Comparison of ENCODE assay signal across 20 mouse cellular contexts in genomic region chr8:72212751-72213150, GRCm38 (mm10). TPM values are rescaled to one million over a fixed set of nuclear protein-coding genes. Genes with fewer than 3 reads are reported as not detected.
"Had no signal": no experiment of that assay in that cellular context is flagged by ENCODE, and none has a peak within 500 bp of the region (broad histone marks: within the 10 kb centered on the region; RNA-seq: fewer than 3 reads in every experiment).

Gene Cib3, minus strand, starts transcription at chr8:72212837.

- H3K27ac ChIP-seq: limb, embryonic 12.5 days; liver, embryonic 13.5 days; lung, embryonic 15.5 days; macrophage; midbrain, embryonic 15.5 days; neural tube, embryonic 12.5 days; stomach, postnatal 0 days had no signal

- DNase-seq: kidney, adult 8-10 months; kidney, postnatal 25 days; liver; liver, embryonic 13.5 days; liver, postnatal 0 days; lung, postnatal 14 days; retina, postnatal 1 day; thymus, postnatal 4 days had no signal

- H3K9me3 ChIP-seq: limb, embryonic 12.5 days; liver, embryonic 13.5 days; lung, embryonic 15.5 days; megakaryocyte, embryonic 14.5 days; midbrain, embryonic 15.5 days; neural tube, embryonic 12.5 days had no signal

- H3K4me3 ChIP-seq: limb, embryonic 12.5 days; liver, embryonic 13.5 days; lung, embryonic 15.5 days; megakaryocyte, embryonic 14.5 days; midbrain, embryonic 15.5 days; neural tube, embryonic 12.5 days had no signal

- H3K27me3 ChIP-seq: liver, embryonic 13.5 days had no signal

- H3K4me1 ChIP-seq: limb, embryonic 12.5 days; lung, embryonic 15.5 days; midbrain, embryonic 15.5 days; neural tube, embryonic 12.5 days had no signal

- H3K36me3 ChIP-seq: limb, embryonic 12.5 days; liver, embryonic 13.5 days; lung, embryonic 15.5 days; midbrain, embryonic 15.5 days; neural tube, embryonic 12.5 days had no signal

- H3K9ac ChIP-seq: limb, embryonic 12.5 days; liver, embryonic 13.5 days; liver, postnatal 0 days; lung, embryonic 15.5 days; midbrain, embryonic 15.5 days; neural tube, embryonic 12.5 days had no signal

- ATAC-seq: inflammation-experienced regulatory T-cells, adult 6 months; intestine, postnatal 0 days; liver, postnatal 0 days; midbrain, embryonic 15.5 days had no signal

- H3K4me2 ChIP-seq: limb, embryonic 12.5 days; liver, embryonic 13.5 days; lung, embryonic 15.5 days; midbrain, embryonic 11.5 days; midbrain, embryonic 15.5 days; neural tube, embryonic 12.5 days had no signal

RNA-seq across cellular contexts. Expression of gene Cib3, which starts in this region (rescaled TPM):
- total RNA-seq: left cerebral cortex, postnatal 10 days had no signal
- polyA plus RNA-seq: kidney, embryonic 16.5 days; limb, embryonic 12.5 days; liver, embryonic 13.5 days; liver, postnatal 0 days; macrophage; midbrain, embryonic 11.5 days; midbrain, embryonic 15.5 days; neural tube, embryonic 12.5 days had no signal
